In the genomic region with DNA sequence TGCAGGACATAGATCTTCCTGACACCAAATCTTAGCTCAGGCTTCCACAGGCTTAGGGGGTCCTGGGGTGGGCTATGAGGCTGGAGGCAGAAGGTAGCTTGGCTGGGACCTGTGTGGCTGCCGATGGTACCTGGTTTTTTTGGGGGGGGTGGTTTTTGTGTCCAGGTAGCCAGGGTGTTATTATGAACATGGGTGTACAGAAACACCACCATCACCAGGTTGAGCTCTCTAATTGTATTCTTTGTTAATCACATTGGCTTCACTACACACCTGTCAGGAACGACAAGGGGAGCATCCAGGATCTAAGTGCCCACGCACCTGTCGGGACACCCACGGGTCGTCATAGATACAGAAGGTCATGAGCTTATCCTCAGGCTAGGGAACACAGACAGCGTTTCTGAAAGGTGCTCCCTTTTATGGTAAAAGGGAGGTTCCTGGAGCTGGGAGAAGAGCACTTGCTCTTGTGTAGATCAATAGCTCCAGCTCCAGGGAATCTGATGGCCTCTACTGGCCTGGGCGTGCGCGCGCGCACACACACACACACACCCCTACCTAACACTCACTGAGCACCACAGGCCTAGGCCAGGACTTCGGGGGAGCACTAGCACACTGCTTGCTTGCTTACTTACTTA, we compare ENCODE assay signal across 21 mouse cellular contexts. TPM values are rescaled to one million over a fixed set of nuclear protein-coding genes. Genes with fewer than 3 reads are reported as not detected.
DNase-seq lines count a peak whose midpoint lies in the region; ATAC-seq lines count a peak whose summit lies in the region.
"Had no signal": no experiment of that assay in that cellular context is flagged by ENCODE, and none has a peak within 500 bp of the region (broad histone marks: within the 10 kb centered on the region; RNA-seq: fewer than 3 reads in every experiment).

No protein-coding gene starts in this region.

- ATAC-seq in forebrain, embryonic 16.5 days: peak; percentile 39; the same call in 1 of the 2 replicates
- no peak for ATAC-seq in forebrain, embryonic 11.5 days (replicated peaks; ENCODE audit: low FRiP score)
- ATAC-seq in liver, embryonic 11.5 days (replicated peaks; ENCODE audit: low FRiP score): no peak

- H3K27me3 ChIP-seq in forebrain, embryonic 16.5 days (replicated peaks; ENCODE audit: control insufficient read depth, insufficient read depth, low read length): no peaks in the 10 kb centered on the region
- no peaks in the 10 kb centered on the region for H3K27me3 ChIP-seq in forebrain, embryonic 11.5 days (ENCODE audit: control insufficient read depth, insufficient read depth, low read length)
- no peaks in the 10 kb centered on the region for H3K27me3 ChIP-seq in liver, embryonic 11.5 days (replicated peaks; ENCODE audit: control insufficient read depth, insufficient read depth, low read length)
- H3K27me3 ChIP-seq: stomach, embryonic 15.5 days had no signal

- H3K36me3 ChIP-seq in forebrain, embryonic 16.5 days (ENCODE audit: control insufficient read depth, insufficient read depth): peaks cover 16% of the 10 kb centered on the region
- peaks cover 15% of the 10 kb centered on the region; the same call in 1 of the 2 replicates for H3K36me3 ChIP-seq in forebrain, embryonic 11.5 days (ENCODE audit: control insufficient read depth, insufficient read depth, low read length)
- peaks cover 23% of the 10 kb centered on the region for H3K36me3 ChIP-seq in liver, embryonic 11.5 days (ENCODE audit: control insufficient read depth, insufficient read depth, low read length)

- DNase-seq in forebrain, embryonic 11.5 days (ENCODE audit: low spot score): no peak
- DNase-seq in liver, embryonic 11.5 days (ENCODE audit: low spot score): no peak
- no peak for DNase-seq in liver
- peak; percentile 41 for DNase-seq in 3134 (ENCODE audit: extremely low read depth, insufficient read length, low spot score)
- DNase-seq in ZHBTc4 (ENCODE audit: low read depth, low spot score): peak; percentile 84
- no peak for DNase-seq in B cell, adult 2 months
- DNase-seq in heart, adult 9 months (ENCODE audit: low spot score in 2 of 2): no peak
- DNase-seq: adrenal gland, postnatal 25 days; cerebellum, adult 9-10 months; heart, postnatal 4 days; kidney, adult 9 months; kidney, postnatal 14 days; lung, adult 18-20 months; lung, postnatal 10 days; thymus, adult 2 months; thymus, postnatal 4 days had no signal

- no peaks in the 10 kb centered on the region for H3K9me3 ChIP-seq in forebrain, embryonic 16.5 days (ENCODE audit: control insufficient read depth, low read length)
- H3K9me3 ChIP-seq in forebrain, embryonic 11.5 days (ENCODE audit: control insufficient read depth, low read length): no peaks in the 10 kb centered on the region
- no peaks in the 10 kb centered on the region for H3K9me3 ChIP-seq in liver, embryonic 11.5 days (ENCODE audit: control insufficient read depth, low read length)
- H3K9me3 ChIP-seq: embryonic facial prominence, embryonic 10.5 days; heart, embryonic 10.5 days; stomach, embryonic 15.5 days had no signal

- 83% methylated on average over 13 of the region's 13 CpGs for WGBS in forebrain, embryonic 16.5 days
- whole genome bisulfite sequencing in forebrain, embryonic 11.5 days: 88% methylated on average over 13 of the region's 13 CpGs
- 84% methylated on average over 13 of the region's 13 CpGs for WGBS in liver, embryonic 11.5 days

- no peak overlapping the region for H3K4me2 ChIP-seq in forebrain, embryonic 16.5 days (ENCODE audit: low read length)
- no peak overlapping the region for H3K4me2 ChIP-seq in forebrain, embryonic 11.5 days (ENCODE audit: low read depth, low read length, severe bottlenecking)
- H3K4me2 ChIP-seq in liver, embryonic 11.5 days: no peak overlapping the region
- H3K4me2 ChIP-seq: stomach, embryonic 15.5 days had no signal

- no peak overlapping the region for H3K27ac ChIP-seq in forebrain, embryonic 16.5 days (ENCODE audit: low read length)
- no peak overlapping the region for H3K27ac ChIP-seq in forebrain, embryonic 11.5 days (ENCODE audit: low read depth, low read length)
- H3K27ac ChIP-seq in liver, embryonic 11.5 days (ENCODE audit: low read depth, low read length): 0 out of 2 replicates have a peak overlapping the region, but pooled peaks have one; percentile 21
- H3K27ac ChIP-seq: embryonic facial prominence, embryonic 10.5 days; heart, embryonic 10.5 days; stomach, embryonic 15.5 days had no signal

- H3K4me3 ChIP-seq in forebrain, embryonic 16.5 days (replicated peaks; ENCODE audit: low read length): no peak overlapping the region
- no peak overlapping the region for H3K4me3 ChIP-seq in forebrain, embryonic 11.5 days (ENCODE audit: low read depth, low read length)
- H3K4me3 ChIP-seq in liver, embryonic 11.5 days (ENCODE audit: low read depth, low read length): no peak overlapping the region
- H3K4me3 ChIP-seq: embryonic facial prominence, embryonic 10.5 days; heart, embryonic 10.5 days; stomach, embryonic 15.5 days had no signal

- H3K4me1 ChIP-seq in forebrain, embryonic 16.5 days (replicated peaks; ENCODE audit: control insufficient read depth, insufficient read depth, low read length): no peaks in the 10 kb centered on the region
- H3K4me1 ChIP-seq in forebrain, embryonic 11.5 days (replicated peaks; ENCODE audit: control insufficient read depth, insufficient read depth, low read length): 0 out of 2 replicates have a peak, but pooled peaks cover 2% of the 10 kb centered on the region
- H3K4me1 ChIP-seq in liver, embryonic 11.5 days (replicated peaks; ENCODE audit: control insufficient read depth, insufficient read depth, low read length): 0 out of 2 replicates have a peak, but pooled peaks cover 2% of the 10 kb centered on the region
- H3K4me1 ChIP-seq: heart, embryonic 10.5 days; stomach, embryonic 15.5 days had no signal

- no peak overlapping the region for H3K9ac ChIP-seq in forebrain, embryonic 16.5 days (replicated peaks; ENCODE audit: low read depth, low read length)
- H3K9ac ChIP-seq in forebrain, embryonic 11.5 days (ENCODE audit: low read length): no peak overlapping the region
- no peak overlapping the region for H3K9ac ChIP-seq in liver, embryonic 11.5 days (ENCODE audit: low read depth, low read length)
- H3K9ac ChIP-seq: stomach, embryonic 15.5 days had no signal

RNA-seq across cellular contexts. Expression of gene Rpsa, which starts 7.2 kb away (rescaled TPM):
- polyA plus RNA-seq in forebrain, embryonic 16.5 days (2015; fragmentation: Nextera tagmentation; extraction: Ambion mirVana): 953 and 1,017 TPM in 2 replicates
- 1,443 and 1,598 TPM in 2 replicates for polyA plus RNA-seq in forebrain, embryonic 11.5 days (2014; fragmentation: Nextera tagmentation; extraction: Ambion mirVana)
- polyA plus RNA-seq in liver, embryonic 11.5 days (2014; fragmentation: Nextera tagmentation; extraction: Ambion mirVana): 1,895 and 1,977 TPM in 2 replicates

RNA-seq across cellular contexts. Expression of gene Mobp, which starts 14.9 kb away (rescaled TPM):
- polyA plus RNA-seq in forebrain, embryonic 16.5 days (2015; fragmentation: Nextera tagmentation; extraction: Ambion mirVana): 0.13 TPM in 1 of 2 replicates, not detected in the other
- 1.9 and 3.2 TPM in 2 replicates for polyA plus RNA-seq in forebrain, embryonic 11.5 days (2014; fragmentation: Nextera tagmentation; extraction: Ambion mirVana)
- polyA plus RNA-seq in liver, embryonic 11.5 days (2014; fragmentation: Nextera tagmentation; extraction: Ambion mirVana): not detected in 2 replicates
- polyA plus RNA-seq: heart, embryonic 10.5 days; limb, embryonic 14.5 days; thymus, adult 2 months had no signal

RNA-seq across cellular contexts. Expression of gene Slc25a38, which starts 24.5 kb away (rescaled TPM):
- 37.5 and 39.4 TPM in 2 replicates for polyA plus RNA-seq in forebrain, embryonic 16.5 days (2015; fragmentation: Nextera tagmentation; extraction: Ambion mirVana)
- 33.7 and 38.1 TPM in 2 replicates for polyA plus RNA-seq in forebrain, embryonic 11.5 days (2014; fragmentation: Nextera tagmentation; extraction: Ambion mirVana)
- polyA plus RNA-seq in liver, embryonic 11.5 days (2014; fragmentation: Nextera tagmentation; extraction: Ambion mirVana): 138 and 147 TPM in 2 replicates

RNA-seq across cellular contexts. Expression of gene Ccr8, which starts 42.7 kb away (rescaled TPM):
- not detected in 2 replicates for polyA plus RNA-seq in forebrain, embryonic 16.5 days (2015; fragmentation: Nextera tagmentation; extraction: Ambion mirVana)
- not detected in 2 replicates for polyA plus RNA-seq in forebrain, embryonic 11.5 days (2014; fragmentation: Nextera tagmentation; extraction: Ambion mirVana)
- polyA plus RNA-seq in liver, embryonic 11.5 days (2014; fragmentation: Nextera tagmentation; extraction: Ambion mirVana): not detected in 2 replicates
- polyA plus RNA-seq: embryonic facial prominence, embryonic 10.5 days; heart, embryonic 10.5 days had no signal

Comparison
In these comparisons a context has a peak if more than half of its experiments do, and no peak if none do; other contexts are left out.
1. DNase-seq: peak in 3134 (single experiment) and ZHBTc4 (single experiment); none in forebrain, embryonic 11.5 days (single experiment), liver, embryonic 11.5 days (single experiment), liver (single experiment), B cell, adult 2 months (0 of 2) and heart, adult 9 months (0 of 2).